Mouse (Mus musculus) frontal cortex, postnatal 14 days (tissue): ENCODE results near the gene Olfr789.
A peak's percentile ranks its signal among the peaks of the same experiment; 100 is the strongest.

Experiments
- DNase-seq, 2 experiments: peaks; one replicate each; pipeline ENCODE4 v3.0.0; 2022; ENCODE audit warnings: low spot score in 2 of 2

Gene Olfr789

DNA sequence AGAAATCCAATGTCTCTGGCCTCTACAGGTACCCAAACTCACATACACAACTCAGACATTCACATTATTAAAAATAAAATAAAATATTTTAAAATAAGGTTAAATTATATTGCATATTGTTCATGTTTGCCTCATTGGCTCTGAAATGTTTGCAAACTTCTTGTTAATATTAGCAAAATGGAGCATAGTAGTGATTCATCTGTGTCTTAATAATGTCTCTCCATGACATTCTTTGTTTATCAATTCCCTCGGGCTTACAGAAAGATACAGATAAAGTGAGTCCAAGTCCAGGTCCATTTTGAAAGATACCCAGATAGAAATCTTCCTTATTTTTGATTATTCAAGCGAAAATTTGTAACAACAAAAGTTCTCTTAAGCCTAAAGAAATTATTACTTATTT is at the start of gene Olfr789:
Gene Olfr789, plus strand, starts transcription at position 301 of the 400 bp plus-strand sequence.
- DNase-seq: no peak

DNA sequence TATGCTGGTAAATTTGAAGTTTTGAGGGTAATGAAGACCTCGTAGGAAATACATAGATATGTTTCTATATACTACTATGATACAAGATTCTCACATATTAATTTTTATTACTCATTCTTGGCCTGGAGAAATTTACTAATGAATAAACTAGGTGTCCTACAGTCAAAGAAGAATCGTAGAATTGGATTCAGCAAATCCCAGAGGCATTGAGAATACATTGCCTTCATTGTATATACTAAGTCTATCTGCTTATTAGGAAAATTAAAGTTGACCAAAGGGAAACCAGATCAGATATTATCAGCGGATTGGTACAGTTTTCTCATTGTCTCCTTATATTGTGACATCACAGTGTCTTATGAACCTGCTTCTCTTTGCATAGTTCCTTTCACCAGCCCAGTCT is 23.0 kb upstream of the Olfr789 start, which contains the start of gene Olfr787:
Gene Olfr787, plus strand, starts transcription at position 301 of the 400 bp plus-strand sequence.
- DNase-seq: no peak

DNA sequence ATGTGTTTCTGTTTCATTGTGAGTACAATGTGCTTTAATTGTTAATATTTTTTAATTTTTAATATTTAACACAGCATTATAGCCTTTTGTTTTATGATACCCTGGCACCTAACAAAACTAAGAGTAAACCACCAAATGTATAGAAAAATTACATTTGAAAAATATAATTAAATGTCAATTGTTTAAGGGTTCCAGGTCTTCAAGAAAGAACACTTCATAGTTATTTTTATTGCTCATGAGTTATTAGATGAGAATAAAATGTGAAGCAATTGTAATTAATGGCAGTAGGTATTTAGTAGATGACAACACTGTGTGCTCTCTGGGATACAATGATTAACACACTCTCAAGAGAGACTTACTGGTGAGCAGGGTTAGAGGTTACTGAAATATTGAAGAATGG is 13.9 kb upstream of the Olfr789 start, which contains the start of gene Olfr788:
Gene Olfr788, plus strand, starts transcription at position 301 of the 400 bp plus-strand sequence.
- DNase-seq: no peak

DNA sequence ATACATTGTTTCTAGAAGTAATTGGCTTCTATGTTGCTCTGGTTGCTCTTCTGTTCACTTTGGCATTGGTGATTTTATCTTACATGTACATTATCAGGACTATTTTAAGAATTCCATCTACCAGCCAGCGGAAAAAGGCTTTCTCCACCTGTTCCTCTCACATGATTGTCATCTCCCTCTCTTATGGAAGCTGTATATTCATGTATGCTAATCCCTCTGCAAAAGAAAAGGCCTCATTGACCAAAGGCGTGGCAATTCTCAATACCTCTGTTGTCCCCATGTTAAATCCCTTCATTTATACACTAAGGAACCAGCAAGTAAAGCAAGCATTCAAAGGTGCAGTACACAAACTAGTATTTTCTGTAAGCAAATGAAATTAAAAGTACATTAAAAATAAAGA is 11.3 kb upstream of the Olfr789 start:
- DNase-seq: no peak

DNA sequence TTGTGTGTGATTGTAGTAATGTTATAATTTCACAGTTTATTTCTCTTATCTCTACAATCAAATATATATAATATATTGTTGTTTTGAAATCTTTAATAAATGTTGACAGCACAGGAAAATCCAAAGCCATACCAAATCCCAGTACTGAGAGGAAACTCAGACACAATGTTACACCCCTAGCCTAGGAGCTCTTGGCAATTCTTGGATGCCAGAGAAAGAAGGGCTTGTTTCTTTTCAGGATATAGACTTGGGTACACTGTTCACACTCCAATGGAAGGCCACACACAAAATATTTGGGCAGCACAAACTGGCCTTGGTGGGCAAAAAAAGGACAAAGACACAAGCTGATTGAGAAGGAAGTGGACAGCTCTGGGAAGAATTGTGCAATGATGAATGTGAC is 10.8 kb upstream of the Olfr789 start:
- no peak for DNase-seq

DNA sequence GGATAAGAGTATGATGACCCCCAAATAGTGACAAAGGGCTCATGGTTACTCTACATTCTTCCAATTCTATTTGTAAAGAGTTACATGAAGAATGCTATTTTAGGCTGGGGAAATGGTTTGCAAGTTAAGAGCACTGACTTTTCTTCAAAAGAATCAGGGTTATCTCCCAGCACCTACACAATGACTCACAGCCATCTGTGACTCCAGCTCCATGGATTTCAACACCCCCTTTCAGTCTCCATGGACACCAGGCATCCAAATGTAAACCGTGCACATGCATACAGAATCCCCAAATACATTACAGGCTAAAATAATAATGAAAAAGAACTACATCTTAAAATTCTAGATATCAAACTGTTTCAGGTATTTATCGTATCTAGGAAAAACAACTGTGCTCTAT is 5.5 kb downstream of the Olfr789 start:
- DNase-seq: peak; percentile 3 to 6

DNA sequence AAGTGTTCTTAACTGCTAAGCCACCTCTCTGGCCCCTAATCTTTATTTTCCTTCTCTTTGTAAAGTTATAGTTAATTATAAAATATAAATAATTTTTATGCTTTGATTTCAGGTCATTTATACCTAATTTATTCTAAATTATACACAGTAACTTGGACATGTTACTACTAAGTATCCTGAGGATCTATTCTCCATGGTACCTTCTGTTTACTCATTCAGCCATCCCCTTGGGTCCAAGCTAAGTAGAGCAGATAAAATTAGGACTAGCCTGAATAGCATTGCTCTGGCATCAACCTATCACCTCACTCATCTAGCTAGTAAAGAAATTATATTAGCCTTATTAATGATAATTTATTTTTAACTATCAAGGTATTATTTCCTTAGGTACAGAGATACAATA is 13.6 kb downstream of the Olfr789 start, which contains the start of gene Olfr790:
Gene Olfr790, plus strand, starts transcription at position 301 of the 400 bp plus-strand sequence.
- DNase-seq: no peak

DNA sequence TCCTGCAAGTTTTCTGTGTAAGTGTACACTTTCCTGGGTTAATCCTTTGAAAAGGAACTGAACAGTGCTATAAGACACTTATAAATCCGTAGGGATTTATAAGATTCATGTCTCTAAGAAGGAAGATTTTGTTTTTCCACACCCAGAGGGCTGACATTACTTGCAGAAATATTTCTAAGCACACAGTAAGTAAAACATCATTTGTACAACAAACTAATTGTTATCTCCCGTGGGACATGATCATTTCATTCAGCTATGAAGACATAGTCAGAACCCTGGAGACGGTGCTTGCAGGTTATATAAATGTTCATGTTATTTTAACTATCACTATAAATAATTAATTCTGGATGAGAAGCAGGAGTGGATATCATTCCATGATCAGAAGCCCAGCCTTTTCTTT is 36.9 kb downstream of the Olfr789 start, which contains the start of gene Olfr791:
Gene Olfr791, plus strand, starts transcription at position 301 of the 400 bp plus-strand sequence.
- no peak for DNase-seq

DNA sequence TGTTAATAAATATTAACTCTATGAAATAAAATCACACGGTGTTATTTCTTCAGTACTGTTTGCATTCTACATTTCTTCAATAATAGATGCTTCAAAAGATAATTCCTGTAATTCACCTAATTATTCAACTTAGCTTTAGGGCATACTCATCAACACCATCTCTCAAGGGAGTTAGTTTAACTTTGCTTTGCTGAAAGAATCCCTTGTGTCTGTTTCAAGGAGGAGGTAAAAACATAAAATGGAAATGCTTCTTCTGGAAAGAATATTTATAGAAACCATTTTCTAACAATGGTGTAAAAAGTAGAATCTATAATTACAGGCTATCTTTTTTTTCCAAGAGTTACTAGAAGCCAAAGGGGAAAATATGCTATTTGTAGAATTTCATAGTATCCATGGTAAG is 54.3 kb downstream of the Olfr789 start, which contains the start of gene Olfr792:
Gene Olfr792, plus strand, starts transcription at position 301 of the 400 bp plus-strand sequence.
- no peak for DNase-seq
